ENCODE assay signal across 12 mouse cellular contexts in the genomic region with DNA sequence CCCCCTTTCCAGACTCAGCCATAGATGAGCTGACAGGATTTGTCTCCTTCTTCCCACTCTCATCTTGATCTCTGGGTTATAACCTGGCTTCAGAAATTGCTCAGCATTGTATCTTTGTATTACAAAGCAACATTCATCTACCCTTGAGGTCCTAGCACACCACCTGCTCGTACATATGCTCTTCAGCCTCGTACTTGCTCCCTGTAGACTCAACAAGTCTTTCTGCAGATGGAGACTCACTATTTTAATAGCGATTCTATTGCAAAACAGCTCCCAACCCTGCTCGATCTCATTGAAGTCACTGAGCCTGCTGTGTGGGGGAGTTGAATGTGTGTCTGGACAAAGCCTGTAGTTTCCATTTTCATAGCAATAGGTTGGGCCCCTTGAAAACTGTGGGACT.
"Had no signal": no experiment of that assay in that cellular context is flagged by ENCODE, and none has a peak within 500 bp of the region (broad histone marks: within the 10 kb centered on the region; RNA-seq: fewer than 3 reads in every experiment).

No protein-coding gene starts in this region.

- DNase-seq: kidney, adult 11 months; kidney, adult 9 months; kidney, postnatal 14 days; kidney, postnatal 4 days; liver; lung, adult 18-20 months; lung, postnatal 14 days; lung, postnatal 4 days; retina, postnatal 1 day; right cerebral cortex, postnatal 25 days; spleen, adult 18-20 months; thymus, postnatal 25 days had no signal
